Mouse (Mus musculus): ENCODE results near the gene Dek. TPM values are rescaled to one million over a fixed set of nuclear protein-coding genes. Genes with fewer than 3 reads are reported as not detected.

Gene Dek
- polyA plus RNA-seq, 1 experiment from 2014 or later, result 346 TPM

DNA sequence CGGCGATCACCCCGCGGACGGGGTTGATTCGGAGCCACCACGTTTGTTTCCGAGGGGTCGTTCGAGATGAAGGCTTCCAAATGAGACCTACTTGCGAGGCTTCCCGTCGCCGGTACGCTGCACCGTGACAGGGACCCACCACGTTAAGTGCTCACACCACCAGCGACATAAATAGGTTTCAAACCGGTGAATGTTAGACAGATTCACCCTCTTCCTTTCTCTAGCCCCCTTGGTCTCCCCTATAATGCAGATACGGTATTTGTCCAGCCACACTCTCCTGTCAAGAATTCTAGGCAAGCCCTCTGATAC lies 533 bp upstream of the Dek start:
- H3K4me1 ChIP-seq, result peaks cover 22% of the 10 kb centered on the region
- peak overlapping the region; percentile 96 for H3K4me3 ChIP-seq
- H3K36me3 ChIP-seq, result no peaks in the 10 kb centered on the region
- H3K27me3 ChIP-seq, result no peaks in the 10 kb centered on the region
- peak overlapping the region; percentile 98 for H3K9ac ChIP-seq
- WGBS, result under 1% methylated on average over 20 of the region's 20 CpGs
- ATAC-seq (ENCODE audit: insufficient number of reproducible peaks, insufficient read depth, low FRiP score, low TSS enrichment), result no peak
- peak overlapping the region; percentile 71 for H3K4me2 ChIP-seq (replicated peaks)
- H3K9me3 ChIP-seq, result no peaks in the 10 kb centered on the region
- H3K27ac ChIP-seq, result peak overlapping the region; percentile 100

DNA sequence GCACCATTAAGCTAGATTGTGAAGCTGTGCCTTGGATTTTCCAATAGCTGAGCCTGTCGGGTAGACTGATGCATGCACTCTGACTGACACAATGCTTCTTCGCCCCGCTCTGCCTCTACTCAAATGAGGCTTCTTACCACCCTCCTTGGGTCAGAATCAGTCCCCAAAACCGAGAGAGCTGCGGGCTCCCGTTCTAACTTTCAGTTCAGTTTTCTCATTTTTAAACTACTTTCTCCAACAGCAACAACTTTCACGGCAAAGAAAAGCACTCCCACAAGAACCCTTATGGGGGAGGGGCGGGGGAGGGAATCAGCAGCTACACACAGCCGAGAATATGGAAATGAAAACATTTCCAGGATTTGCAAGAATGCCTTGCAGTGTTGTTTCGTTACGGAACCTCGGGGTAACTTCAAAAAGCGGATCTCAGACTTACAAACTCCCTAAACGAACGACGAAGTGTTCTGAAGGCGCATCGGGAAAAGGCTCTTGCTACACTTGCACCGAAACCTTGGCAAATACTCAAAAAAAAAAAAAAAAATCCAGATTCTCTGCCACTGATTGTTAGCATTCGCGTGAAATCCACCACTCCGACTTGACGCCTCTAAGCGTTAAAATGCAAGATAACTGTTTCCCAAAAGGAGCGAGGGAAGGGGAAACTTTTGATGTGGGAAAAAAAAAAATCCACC lies 1.0 kb downstream of the Dek start:
- Histone ChIP-seq H3K36me3 (peaks cover 12% of the 10 kb centered on the region), H3K27ac (peak overlapping the region; percentile 100), H3K9ac (peak overlapping the region; percentile 98), H3K4me1 (peaks cover 22% of the 10 kb centered on the region), H3K4me3 (peak overlapping the region; percentile 96), H3K9me3 (no peaks in the 10 kb centered on the region), H3K27me3 (no peaks in the 10 kb centered on the region), H3K4me2 (replicated peaks) (peak overlapping the region; percentile 71)
- no peak for ATAC-seq (ENCODE audit: insufficient number of reproducible peaks, insufficient read depth, low FRiP score, low TSS enrichment)
- under 1% methylated on average over 25 of the region's 25 CpGs for WGBS

DNA sequence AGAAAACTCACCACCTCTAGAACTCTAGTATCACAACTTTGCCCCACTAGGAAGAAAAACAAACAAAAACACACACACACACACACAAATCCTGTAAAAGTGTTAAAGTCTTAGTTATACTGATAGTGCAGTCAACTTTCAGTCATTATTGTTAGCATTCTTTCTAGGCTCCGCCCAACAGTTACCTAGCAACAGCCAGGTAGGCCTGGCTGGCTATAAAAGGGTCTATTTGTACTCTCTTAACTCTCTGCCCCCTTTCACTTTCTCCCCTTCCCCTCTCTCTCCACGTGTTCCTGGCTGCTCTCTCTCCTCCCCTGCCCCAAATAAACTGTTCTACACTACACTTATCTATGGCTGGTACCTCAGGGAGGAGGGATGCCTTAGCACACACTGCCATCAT lies 1.9 kb downstream of the Dek start:
- Histone ChIP-seq H3K4me1 (peaks cover 22% of the 10 kb centered on the region), H3K36me3 (peaks cover 17% of the 10 kb centered on the region), H3K4me2 (replicated peaks) (peak overlapping the region; percentile 71), H3K27me3 (no peaks in the 10 kb centered on the region), H3K9ac (peak overlapping the region; percentile 28), H3K4me3 (peak overlapping the region; percentile 96), H3K9me3 (no peaks in the 10 kb centered on the region), H3K27ac (no peak overlapping the region)
- ATAC-seq (ENCODE audit: insufficient number of reproducible peaks, insufficient read depth, low FRiP score, low TSS enrichment), result no peak
- 31% methylated on average over 2 of the region's 2 CpGs for WGBS

DNA sequence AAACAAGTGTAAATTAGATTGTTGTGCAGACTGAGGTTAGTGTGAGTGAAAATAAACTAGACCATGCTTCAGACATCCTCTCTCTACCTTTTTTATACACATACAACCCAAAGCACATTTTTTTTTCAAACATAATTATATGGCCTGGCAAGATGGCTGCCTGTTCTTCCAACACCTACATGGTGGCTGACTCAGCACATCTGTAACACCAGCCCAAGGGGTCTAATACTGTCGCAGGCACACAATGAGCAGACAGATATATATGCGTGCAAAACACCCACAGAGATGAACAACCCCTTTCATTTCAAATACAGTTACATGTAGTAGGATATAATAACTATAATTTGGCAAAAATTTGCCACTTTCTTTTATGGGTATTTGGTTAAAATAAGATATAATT lies 5.4 kb downstream of the Dek start:
- Histone ChIP-seq H3K4me2 (replicated peaks) (no peak overlapping the region), H3K27me3 (no peaks in the 10 kb centered on the region), H3K4me1 (peaks cover 16% of the 10 kb centered on the region), H3K36me3 (peaks cover 35% of the 10 kb centered on the region), H3K4me3 (no peak overlapping the region), H3K9me3 (no peaks in the 10 kb centered on the region), H3K9ac (no peak overlapping the region), H3K27ac (no peak overlapping the region)
- 87% methylated on average over 2 of the region's 2 CpGs for WGBS
- no peak for ATAC-seq (ENCODE audit: insufficient number of reproducible peaks, insufficient read depth, low FRiP score, low TSS enrichment)

DNA sequence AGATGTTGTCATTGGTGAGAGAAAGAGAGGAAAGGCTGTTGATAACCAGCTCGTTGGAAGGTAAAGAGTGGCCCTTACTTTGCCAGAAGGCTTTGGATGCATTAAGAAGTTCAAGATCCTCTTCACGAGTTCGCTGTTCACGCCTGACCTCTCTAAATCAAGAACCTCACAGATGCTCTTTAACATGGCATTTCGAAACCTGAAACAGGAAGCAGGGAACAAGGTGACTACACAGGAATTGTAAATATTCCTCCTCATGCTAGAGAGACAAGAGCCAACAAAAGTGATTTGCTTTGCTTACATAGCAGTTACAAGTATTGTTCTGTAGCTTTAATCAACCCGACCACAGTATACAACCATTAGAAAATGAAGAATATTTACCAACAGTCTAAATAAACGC lies 6.7 kb downstream of the Dek start:
- 83% methylated on average over 7 of the region's 7 CpGs for WGBS
- no peak for ATAC-seq (ENCODE audit: insufficient number of reproducible peaks, insufficient read depth, low FRiP score, low TSS enrichment)
- H3K27ac ChIP-seq, result no peak overlapping the region
- H3K4me1 ChIP-seq, result peaks cover 14% of the 10 kb centered on the region
- H3K4me3 ChIP-seq, result no peak overlapping the region
- H3K9me3 ChIP-seq, result no peaks in the 10 kb centered on the region
- H3K9ac ChIP-seq, result no peak overlapping the region
- H3K27me3 ChIP-seq, result no peaks in the 10 kb centered on the region
- peaks cover 46% of the 10 kb centered on the region for H3K36me3 ChIP-seq
- no peak overlapping the region for H3K4me2 ChIP-seq (replicated peaks)

DNA sequence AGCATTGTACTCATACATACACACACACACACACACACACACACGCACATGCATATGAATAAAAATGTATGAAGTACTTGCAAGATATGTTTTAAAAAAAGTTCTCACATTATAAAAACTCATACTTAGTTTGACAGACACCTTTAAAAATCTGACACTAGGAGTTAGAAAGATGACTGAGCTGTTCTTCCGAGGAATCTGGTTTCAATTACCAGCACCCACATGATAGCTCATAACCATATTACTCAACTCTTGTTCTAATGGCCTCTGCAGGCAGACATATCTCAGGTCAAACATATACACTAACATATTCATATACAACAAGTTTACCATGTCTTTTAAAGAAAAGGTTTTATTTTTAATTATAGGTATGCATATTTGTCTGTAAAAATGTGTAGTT lies 9.4 kb downstream of the Dek start:
- Histone ChIP-seq H3K36me3 (peaks cover 56% of the 10 kb centered on the region), H3K4me3 (no peak overlapping the region), H3K4me1 (no peaks in the 10 kb centered on the region), H3K27ac (no peak overlapping the region), H3K4me2 (replicated peaks) (no peak overlapping the region), H3K27me3 (no peaks in the 10 kb centered on the region), H3K9ac (no peak overlapping the region), H3K9me3 (no peaks in the 10 kb centered on the region)
- no peak for ATAC-seq (ENCODE audit: insufficient number of reproducible peaks, insufficient read depth, low FRiP score, low TSS enrichment)
- 80% methylated on average over 2 of the region's 2 CpGs for WGBS

DNA sequence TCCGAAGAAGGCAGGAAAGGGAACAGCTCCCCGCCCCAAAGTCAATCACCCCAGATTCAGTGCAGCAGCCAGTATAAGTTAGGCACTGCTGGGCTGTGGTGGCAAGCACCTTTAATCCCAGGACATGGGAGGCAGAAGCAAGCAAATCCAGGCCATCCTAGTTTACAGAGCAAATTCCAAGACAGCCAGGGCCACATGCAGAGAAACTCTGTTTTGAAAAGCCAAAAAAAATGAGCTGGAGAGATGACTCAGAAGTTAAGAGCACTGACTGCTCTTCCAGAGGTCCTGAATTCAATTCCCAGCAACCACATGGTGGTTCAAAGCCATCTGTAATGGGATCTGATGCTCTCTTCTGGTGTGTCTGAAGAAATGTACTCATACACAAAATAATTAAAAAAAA lies 12.2 kb downstream of the Dek start:
- no peaks in the 10 kb centered on the region for H3K27me3 ChIP-seq
- no peaks in the 10 kb centered on the region for H3K4me1 ChIP-seq
- no peak overlapping the region for H3K4me3 ChIP-seq
- WGBS, result 88% methylated on average over 2 of the region's 2 CpGs
- no peak overlapping the region for H3K9ac ChIP-seq
- peaks cover 49% of the 10 kb centered on the region for H3K36me3 ChIP-seq
- ATAC-seq (ENCODE audit: insufficient number of reproducible peaks, insufficient read depth, low FRiP score, low TSS enrichment), result no peak
- no peaks in the 10 kb centered on the region for H3K9me3 ChIP-seq
- H3K4me2 ChIP-seq (replicated peaks), result no peak overlapping the region
- H3K27ac ChIP-seq, result no peak overlapping the region

DNA sequence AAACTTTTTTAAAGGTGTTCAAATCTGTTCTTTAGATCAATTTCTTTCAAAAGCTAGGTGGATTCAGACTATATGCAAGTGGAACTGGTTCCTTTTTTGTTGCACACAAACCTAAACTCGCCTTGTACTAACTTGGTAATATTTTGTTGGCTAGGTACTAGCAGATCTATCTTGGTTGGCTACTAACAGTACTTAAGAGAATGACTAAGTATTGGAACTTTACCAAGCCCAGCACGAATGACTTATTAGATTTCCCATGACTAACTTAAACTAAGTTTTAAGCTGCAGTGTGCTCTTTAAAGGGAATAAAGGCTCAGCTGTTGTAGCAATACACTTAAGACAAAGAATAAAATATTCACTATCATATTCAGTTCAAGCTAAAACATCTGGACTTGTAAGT lies 16.7 kb downstream of the Dek start:
- H3K27me3 ChIP-seq, result no peaks in the 10 kb centered on the region
- no peak overlapping the region for H3K27ac ChIP-seq
- ATAC-seq (ENCODE audit: insufficient number of reproducible peaks, insufficient read depth, low FRiP score, low TSS enrichment), result no peak
- H3K9me3 ChIP-seq, result no peaks in the 10 kb centered on the region
- WGBS, result 95% methylated on average over 2 of the region's 2 CpGs
- no peak overlapping the region for H3K4me2 ChIP-seq (replicated peaks)
- no peak overlapping the region for H3K4me3 ChIP-seq
- H3K4me1 ChIP-seq, result no peaks in the 10 kb centered on the region
- H3K36me3 ChIP-seq, result peaks cover 41% of the 10 kb centered on the region
- H3K9ac ChIP-seq, result no peak overlapping the region

DNA sequence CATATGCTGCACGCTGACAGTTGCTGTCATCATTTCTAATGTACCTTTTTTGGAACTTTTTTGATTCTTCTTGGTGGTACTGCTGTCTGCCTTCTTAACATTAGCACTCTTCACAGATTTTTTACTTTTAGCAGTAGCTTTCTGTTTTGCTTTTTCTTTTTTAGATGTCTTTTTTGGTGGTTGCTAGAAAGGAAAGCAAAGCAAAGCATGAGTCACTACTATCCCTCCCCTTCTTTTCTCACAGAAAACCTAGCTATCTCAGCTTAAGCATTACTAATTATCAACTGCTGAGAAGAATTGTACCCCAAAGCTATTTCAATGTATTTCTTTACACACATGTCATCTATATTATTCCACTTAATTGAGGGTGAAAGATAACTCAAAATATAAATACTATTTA lies 17.6 kb downstream of the Dek start:
- H3K4me3 ChIP-seq, result no peak overlapping the region
- no peaks in the 10 kb centered on the region for H3K4me1 ChIP-seq
- no peak overlapping the region for H3K9ac ChIP-seq
- peaks cover 34% of the 10 kb centered on the region for H3K36me3 ChIP-seq
- no peaks in the 10 kb centered on the region for H3K27me3 ChIP-seq
- H3K27ac ChIP-seq, result no peak overlapping the region
- H3K9me3 ChIP-seq, result no peaks in the 10 kb centered on the region
- no peak for ATAC-seq (ENCODE audit: insufficient number of reproducible peaks, insufficient read depth, low FRiP score, low TSS enrichment)
- WGBS, result 93% methylated on average over 1 of the region's 1 CpGs
- no peak overlapping the region for H3K4me2 ChIP-seq (replicated peaks)

DNA sequence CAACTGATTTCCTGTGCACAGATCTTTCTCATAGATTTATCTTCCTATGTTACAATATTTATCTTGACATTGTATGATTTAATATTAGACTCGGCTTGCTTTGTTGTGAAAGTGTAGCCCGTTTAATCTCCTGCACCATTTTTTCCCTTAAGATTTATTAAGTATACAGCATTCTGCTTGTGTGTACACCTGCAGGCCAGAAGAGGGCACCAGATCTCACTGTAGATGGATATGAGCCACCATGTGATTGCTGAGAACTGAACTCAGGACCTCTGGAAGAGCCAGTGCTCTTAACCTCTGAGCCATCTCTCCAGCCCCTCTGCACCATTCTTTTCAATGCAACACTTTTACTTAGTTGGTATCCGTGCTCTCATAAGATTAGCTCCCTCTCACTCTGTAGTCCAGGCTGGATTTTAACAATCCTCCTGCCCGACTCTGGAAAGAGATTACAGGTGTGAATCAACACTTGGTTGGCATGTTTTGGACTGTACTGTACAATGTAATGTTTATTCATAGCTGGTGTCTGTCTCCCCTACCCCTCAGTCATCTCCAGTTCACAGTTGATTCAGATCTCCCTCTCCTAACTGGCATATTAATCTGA lies 25.0 kb downstream of the Dek start:
- Histone ChIP-seq H3K4me3 (no peak overlapping the region), H3K36me3 (peaks cover 32% of the 10 kb centered on the region), H3K27me3 (no peaks in the 10 kb centered on the region), H3K27ac (no peak overlapping the region), H3K9ac (no peak overlapping the region), H3K4me1 (no peaks in the 10 kb centered on the region), H3K4me2 (replicated peaks) (no peak overlapping the region), H3K9me3 (no peaks in the 10 kb centered on the region)
- ATAC-seq (ENCODE audit: insufficient number of reproducible peaks, insufficient read depth, low FRiP score, low TSS enrichment), result no peak
- WGBS, result 91% methylated on average over 4 of the region's 4 CpGs

DNA sequence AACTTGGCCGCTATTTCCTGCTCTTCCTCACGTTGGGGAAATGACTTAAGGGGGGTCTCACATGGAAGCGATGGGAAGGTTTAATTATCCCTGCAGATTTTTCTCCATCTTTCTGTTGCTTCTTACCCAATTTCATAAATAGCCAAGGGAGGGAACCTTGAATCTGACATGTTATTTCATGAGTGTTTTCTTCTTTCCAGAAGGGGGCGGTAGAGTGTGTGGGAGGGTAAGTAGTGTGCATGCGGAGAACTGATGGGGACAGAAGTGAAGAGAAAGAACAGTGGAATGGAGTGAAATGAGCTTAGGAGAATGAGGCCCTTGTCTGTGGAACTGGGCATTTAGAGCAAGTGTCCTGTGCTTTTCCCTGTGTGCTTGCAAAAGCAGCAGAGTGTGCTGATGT lies 27.2 kb downstream of the Dek start:
- H3K36me3 ChIP-seq, result peaks cover 28% of the 10 kb centered on the region
- WGBS, result 72% methylated on average over 5 of the region's 5 CpGs

DNA sequence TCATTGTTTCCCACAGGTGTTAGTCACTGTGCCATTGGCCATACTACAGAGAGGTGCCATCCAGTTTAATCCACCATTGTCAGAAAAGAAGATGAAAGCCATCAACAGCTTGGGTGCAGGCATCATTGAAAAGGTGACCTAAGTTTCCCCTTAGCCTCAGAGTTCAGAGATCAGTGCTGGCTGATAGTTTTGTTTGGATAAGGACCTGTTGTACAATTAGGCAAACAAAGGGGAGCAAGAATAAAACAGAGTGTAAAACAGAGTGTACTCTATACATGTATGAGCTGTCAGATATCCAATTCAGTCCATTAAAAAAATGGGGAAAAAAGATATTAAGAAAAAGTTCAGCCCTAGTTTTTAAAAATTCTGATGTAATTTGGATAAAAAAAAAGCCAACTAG lies 28.6 kb downstream of the Dek start:
- no peak overlapping the region for H3K4me2 ChIP-seq (replicated peaks)

More for the DNA sequence above, 27.2 kb downstream of the Dek start:
- Histone ChIP-seq H3K4me1 (no peaks in the 10 kb centered on the region), H3K9ac (no peak overlapping the region), H3K9me3 (no peaks in the 10 kb centered on the region), H3K27ac (no peak overlapping the region), H3K27me3 (no peaks in the 10 kb centered on the region), H3K4me3 (no peak overlapping the region), H3K4me2 (replicated peaks) (no peak overlapping the region)
- no peak for ATAC-seq (ENCODE audit: insufficient number of reproducible peaks, insufficient read depth, low FRiP score, low TSS enrichment)

More for the DNA sequence above, 28.6 kb downstream of the Dek start:
- no peak overlapping the region for H3K9ac ChIP-seq
- no peaks in the 10 kb centered on the region for H3K9me3 ChIP-seq
- H3K27ac ChIP-seq, result no peak overlapping the region
- no peak overlapping the region for H3K4me3 ChIP-seq
- H3K4me1 ChIP-seq, result no peaks in the 10 kb centered on the region
- peaks cover 36% of the 10 kb centered on the region for H3K36me3 ChIP-seq
- no peak for ATAC-seq (ENCODE audit: insufficient number of reproducible peaks, insufficient read depth, low FRiP score, low TSS enrichment)
- no peaks in the 10 kb centered on the region for H3K27me3 ChIP-seq
